Mouse (Mus musculus): ENCODE data around the gene Elp5.
"Not testable (repeated sequence)": the region's sequence is repeated elsewhere in the genome, so short reads cannot be mapped to it uniquely, and the experiment has no call there.

Elp5 gene

GRCm38 (mm10) chr11:69934681-69935080 is 47.6 kb downstream of the Elp5 start:
- no peak for DNase-seq (ENCODE audit: low spot score in 2 of 2)

GRCm38 (mm10) chr11:69934169-69934568 is 48.1 kb downstream of the Elp5 start:
- DNase-seq (ENCODE audit: low spot score in 2 of 2), result peak; percentile 63 to 86

GRCm38 (mm10) chr11:69933066-69933465 is 49.3 kb downstream of the Elp5 start:
- no peak for DNase-seq (ENCODE audit: low spot score in 2 of 2)

GRCm38 (mm10) chr11:69932254-69932653 is 50.1 kb downstream of the Elp5 start:
- no peak for DNase-seq (ENCODE audit: low spot score in 2 of 2)

DNA sequence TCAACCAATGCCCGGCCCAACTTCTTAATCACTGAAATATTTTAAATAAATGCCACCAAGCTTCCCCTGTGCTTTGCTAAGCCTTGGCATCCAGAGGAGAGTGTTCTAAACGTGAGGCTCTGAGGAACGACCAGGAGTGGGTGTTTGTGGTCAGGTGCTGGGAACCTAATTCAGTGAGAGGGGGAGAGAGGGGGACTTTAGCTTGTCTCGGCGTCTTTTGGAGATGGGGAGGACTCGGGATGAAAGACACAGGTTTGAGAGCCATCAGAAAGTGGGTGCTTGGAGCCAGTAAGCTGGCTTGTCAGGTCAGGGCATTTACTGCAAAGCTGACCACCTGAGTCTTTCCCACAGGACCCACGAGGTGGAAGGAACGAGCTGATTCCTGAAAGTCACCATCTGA is 50.5 kb downstream of the Elp5 start:
- no peak for DNase-seq (ENCODE audit: low spot score in 2 of 2)

GRCm38 (mm10) chr11:69930967-69931537 is 51.3 kb downstream of the Elp5 start:
- no peak for DNase-seq (ENCODE audit: low spot score in 2 of 2)

- DNase-seq (ENCODE audit: low spot score in 2 of 2), result not testable (repeated sequence)
These were observed 52.1 kb downstream of the Elp5 start for GRCm38 (mm10) chr11:69930176-69930575.

DNA sequence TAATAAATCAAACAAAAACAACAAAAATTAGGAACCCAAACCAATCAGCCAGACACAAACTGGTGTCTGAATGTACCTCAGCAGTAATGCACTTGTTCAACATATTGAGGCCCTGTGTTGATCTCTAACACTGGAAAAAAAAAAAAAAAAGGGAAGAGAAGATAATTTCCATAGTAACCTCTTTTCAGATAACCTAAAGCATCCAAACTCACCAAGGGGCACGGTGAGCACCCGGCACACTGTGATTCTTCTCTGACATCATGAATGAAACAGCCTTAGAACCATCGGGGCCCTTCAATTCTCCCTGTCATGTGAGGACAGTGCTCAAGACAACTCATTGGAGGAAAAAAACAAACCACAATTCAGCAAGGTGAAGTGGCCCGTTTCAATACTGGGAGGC is 52.6 kb downstream of the Elp5 start:
- no peak for DNase-seq (ENCODE audit: low spot score in 2 of 2)

GRCm38 (mm10) chr11:69927501-69927900 is 54.8 kb downstream of the Elp5 start:
- no peak for DNase-seq (ENCODE audit: low spot score in 2 of 2)

- no peak for DNase-seq (ENCODE audit: low spot score in 2 of 2)
These were observed 59.5 kb downstream of the Elp5 start for GRCm38 (mm10) chr11:69922796-69923195.

DNA sequence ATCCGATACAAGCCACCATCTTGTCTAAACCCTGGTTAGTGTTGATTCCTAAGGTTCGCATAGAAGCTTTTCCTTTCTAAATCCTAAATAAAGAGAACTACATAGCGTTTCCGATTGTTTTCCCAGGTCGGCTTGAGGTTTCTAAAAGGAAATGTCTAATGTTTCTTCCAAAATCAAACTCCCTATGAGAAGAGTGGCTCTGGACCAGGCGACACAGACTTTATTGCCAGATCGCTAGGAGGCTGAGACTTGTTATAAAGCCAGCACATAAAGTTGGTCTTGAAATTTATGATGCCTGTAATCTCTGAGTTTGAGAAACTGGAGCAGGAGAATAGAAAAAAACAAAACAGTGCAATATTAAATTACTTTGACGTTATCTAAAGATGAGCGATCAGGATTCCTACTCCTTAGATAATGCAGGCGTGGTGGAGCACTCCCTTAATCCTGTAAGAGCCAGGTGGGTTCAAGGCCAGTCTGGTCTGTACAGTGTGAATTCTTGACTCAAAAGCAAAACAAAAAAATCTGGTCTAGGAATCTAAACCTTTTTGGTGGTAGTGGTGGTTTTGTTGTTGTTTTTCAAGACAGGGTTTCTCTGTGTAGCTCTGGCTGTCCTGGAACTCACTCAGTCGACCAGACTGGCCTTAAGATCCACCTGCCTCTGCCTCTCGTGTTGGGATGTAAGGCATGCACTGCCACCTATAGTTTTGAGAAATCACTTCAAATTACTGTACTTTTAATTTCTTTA is 60.1 kb downstream of the Elp5 start:
- DNase-seq (ENCODE audit: low spot score in 2 of 2), result no peak

GRCm38 (mm10) chr11:69921114-69922011 is 61.0 kb downstream of the Elp5 start, which contains the start of gene Eif5a:
Eif5a (minus strand) TSS chr11:69921958.
- peak; percentile 100 for DNase-seq (ENCODE audit: low spot score in 2 of 2)

DNA sequence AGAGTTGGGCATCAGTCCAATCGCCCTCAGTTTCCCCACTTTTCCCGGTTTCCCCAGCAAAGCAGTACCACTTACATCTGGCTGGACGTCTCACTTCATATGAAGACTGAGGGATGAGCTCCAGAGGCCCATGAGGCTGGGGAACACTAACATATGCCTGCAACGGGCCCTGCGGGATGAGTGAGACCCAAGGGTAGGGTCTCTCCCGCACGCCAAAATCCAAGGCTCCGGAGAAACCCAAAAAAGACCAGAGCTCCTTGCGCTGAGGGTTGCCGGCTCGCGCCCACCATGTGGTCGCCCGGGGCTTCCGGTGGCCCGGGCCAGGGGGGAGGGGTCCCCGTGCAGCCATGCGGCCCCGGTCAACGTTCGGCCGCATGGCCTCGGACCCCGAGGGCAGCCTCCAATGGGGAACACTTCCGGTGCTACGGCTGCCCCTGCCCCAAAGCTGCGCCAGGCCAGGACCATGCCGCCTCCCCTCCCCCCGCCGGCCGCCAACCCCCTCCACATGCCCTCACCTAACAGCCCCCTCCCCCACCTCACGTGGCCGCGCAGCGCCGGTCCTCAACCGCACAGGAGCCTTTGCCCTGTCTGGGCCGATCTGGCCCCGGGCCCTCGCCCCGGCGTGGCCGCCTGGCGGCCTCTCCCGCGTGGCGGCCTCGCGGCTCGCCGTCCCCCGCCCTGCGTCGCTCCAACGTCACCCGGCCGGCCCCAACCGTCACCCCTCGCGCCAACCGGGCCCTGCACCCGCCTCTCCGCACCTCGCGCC is 61.9 kb downstream of the Elp5 start:
- peak; percentile 56 to 66 for DNase-seq (ENCODE audit: low spot score in 2 of 2)

- peak; percentile 44 to 59 for DNase-seq (ENCODE audit: low spot score in 2 of 2)
These were observed 62.6 kb downstream of the Elp5 start for GRCm38 (mm10) chr11:69919661-69920265.

GRCm38 (mm10) chr11:69919053-69919452 is 63.3 kb downstream of the Elp5 start:
- no peak for DNase-seq (ENCODE audit: low spot score in 2 of 2)

Measured in frontal cortex, postnatal 10 days (tissue).